Mouse (Mus musculus) olfactory bulb, adult 2 months (tissue): ENCODE results near the gene 1700125H20Rik. TPM values are rescaled to one million over a fixed set of nuclear protein-coding genes. Genes with fewer than 3 reads are reported as not detected.

Experiments used
- H3K27ac ChIP-seq: fragments of 200-500 bp; 2 replicates; pipeline ENCODE4 v1.5.1; 2012; ENCODE audit warnings: low read depth, low read length; ENCODE audit not compliant: insufficient read depth
- H3K4me1 ChIP-seq: fragments of 200-500 bp; 2 replicates; pipeline ENCODE4 v1.6.1; 2012; ENCODE audit warnings: low read length; ENCODE audit not compliant: control insufficient read depth, insufficient read depth
- H3K4me3 ChIP-seq: fragments of 200-500 bp; 2 replicates; pipeline ENCODE4 v1.5.1; 2012; ENCODE audit warnings: mild to moderate bottlenecking, low read depth, low read length, moderate library complexity; ENCODE audit not compliant: insufficient read depth
- CTCF ChIP-seq: fragments of 200-500 bp; IDR thresholded peaks from 2 replicates; pipeline ENCODE4 v1.5.1; 2012; ENCODE audit warnings: low read depth, mild to moderate bottlenecking, low read length, moderate library complexity; ENCODE audit not compliant: insufficient read depth
- POLR2A ChIP-seq: fragments of 200-500 bp; IDR thresholded peaks from 2 replicates; pipeline ENCODE4 v1.6.1; 2012; ENCODE audit warnings: mild to moderate bottlenecking, low read depth, low read length, moderate library complexity; ENCODE audit not compliant: insufficient read depth
- WGBS: fragments of 180-500 bp; shearing (Covaris S2); methylation state at CpG from one replicate; pipeline ENCODE4 v1.1.7; 2018; 5-methylcytosine and 5-hydroxymethylcytosine counted together
- polyA plus RNA-seq: library from polyadenylated mRNA; stranded (reverse); fragments of >200 nt; gene quantifications from 2 replicates; pipeline ENCODE4 v1.2.4, GENCODE M21; 2012; ENCODE audit warnings: low replicate concordance; ENCODE audit not compliant: missing spikeins, insufficient read depth, insufficient read length

Gene 1700125H20Rik
- polyA plus RNA-seq, 1 experiment = not detected

- Histone ChIP-seq H3K4me3 (peak overlapping the region; percentile 47), H3K4me1 (no peaks in the 10 kb centered on the region), H3K27ac (no peak overlapping the region)
- TF ChIP-seq POLR2A (no peak), CTCF (peak; percentile 78)
- WGBS = 4% methylated on average over 20 of the region's 20 CpGs
These were observed 12.5 kb downstream of the 1700125H20Rik start for GRCm38 (mm10) chr11:85182617-85183283.

DNA sequence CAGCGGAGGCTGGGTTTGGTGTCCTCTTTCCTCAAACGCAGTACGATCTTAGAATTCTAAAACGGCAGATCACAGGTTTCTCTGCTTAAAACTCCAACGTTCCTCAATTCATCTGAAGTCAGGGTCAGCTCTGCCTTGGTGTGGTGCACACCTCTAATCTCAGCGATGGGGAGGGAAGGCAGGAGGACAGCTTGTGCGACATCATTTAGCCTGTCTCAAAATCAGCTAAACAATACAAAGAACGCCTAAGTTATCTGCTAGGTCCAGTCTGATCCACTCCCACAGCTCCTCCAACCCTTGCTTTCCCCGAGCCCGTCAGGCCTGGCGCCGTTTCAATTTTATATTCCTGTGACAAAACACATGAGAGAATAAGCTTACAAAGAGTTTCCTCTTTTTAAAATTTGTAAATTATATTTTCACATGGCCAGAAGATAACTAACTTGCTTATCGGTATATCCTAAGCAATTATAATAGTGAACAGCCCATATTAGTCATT lies 13.1 kb downstream of the 1700125H20Rik start:
- TF ChIP-seq CTCF (no peak), POLR2A (no peak)
- no peak overlapping the region for H3K27ac ChIP-seq
- 18% methylated on average over 13 of the region's 13 CpGs for WGBS
- peak overlapping the region; percentile 47 for H3K4me3 ChIP-seq
- H3K4me1 ChIP-seq = no peaks in the 10 kb centered on the region

DNA sequence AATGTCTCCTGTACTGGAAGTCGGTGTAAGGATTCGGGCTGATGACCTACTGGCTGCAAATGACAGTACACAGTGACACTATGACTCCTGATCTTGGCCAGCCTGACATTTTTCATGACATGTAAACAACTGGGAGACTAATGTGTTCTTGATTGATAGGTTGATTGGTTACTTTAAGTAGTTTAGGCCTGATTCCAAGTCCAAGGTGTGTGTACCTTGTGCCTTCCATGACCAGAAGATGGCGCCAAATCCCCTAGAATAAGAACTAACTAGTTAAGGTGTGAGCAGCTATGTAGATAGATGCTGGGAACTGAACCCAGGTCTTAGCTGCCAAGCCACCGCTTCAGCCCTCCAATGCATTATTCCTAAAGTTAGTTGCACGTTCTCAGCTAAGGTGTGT lies 13.9 kb downstream of the 1700125H20Rik start:
- Histone ChIP-seq H3K4me3 (no peak overlapping the region), H3K4me1 (no peaks in the 10 kb centered on the region), H3K27ac (no peak overlapping the region)
- WGBS = 76% methylated on average over 5 of the region's 5 CpGs
- TF ChIP-seq POLR2A (no peak), CTCF (no peak)

DNA sequence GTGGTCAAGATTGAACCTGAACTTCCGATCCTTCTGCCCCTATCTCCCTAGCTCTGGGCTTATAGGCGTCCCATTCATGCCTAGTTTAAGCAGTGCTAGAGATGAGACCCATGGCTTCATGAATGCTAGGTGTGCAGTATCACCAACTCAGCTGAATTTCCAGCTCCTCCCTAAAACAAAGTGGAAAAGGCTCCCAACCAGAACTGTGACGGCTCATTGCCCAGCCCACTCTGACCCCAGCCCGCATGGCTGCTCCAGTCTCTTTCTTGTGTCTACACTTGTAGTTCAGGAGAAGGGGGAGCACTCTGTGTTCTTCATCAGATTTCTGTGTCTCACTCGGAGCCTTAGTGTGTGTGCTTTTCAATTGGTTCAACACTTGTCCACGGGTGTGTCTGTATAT lies 14.6 kb downstream of the 1700125H20Rik start:
- whole genome bisulfite sequencing = 87% methylated on average over 6 of the region's 6 CpGs
- no peak overlapping the region for H3K27ac ChIP-seq
- H3K4me3 ChIP-seq = no peak overlapping the region
- TF ChIP-seq CTCF (no peak), POLR2A (no peak)
- no peaks in the 10 kb centered on the region for H3K4me1 ChIP-seq

GRCm38 (mm10) chr11:85189110-85189509 lies 18.9 kb downstream of the 1700125H20Rik start:
- H3K4me1 ChIP-seq = no peaks in the 10 kb centered on the region
- no peak overlapping the region for H3K27ac ChIP-seq
- TF ChIP-seq POLR2A (no peak), CTCF (no peak)
- H3K4me3 ChIP-seq = no peak overlapping the region
- 93% methylated on average over 4 of the region's 4 CpGs for WGBS

GRCm38 (mm10) chr11:85190741-85191140 lies 20.5 kb downstream of the 1700125H20Rik start:
- no peak overlapping the region for H3K4me3 ChIP-seq
- WGBS = 87% methylated on average over 12 of the region's 12 CpGs
- H3K27ac ChIP-seq = no peak overlapping the region
- H3K4me1 ChIP-seq = no peaks in the 10 kb centered on the region
- TF ChIP-seq CTCF (no peak), POLR2A (no peak)

DNA sequence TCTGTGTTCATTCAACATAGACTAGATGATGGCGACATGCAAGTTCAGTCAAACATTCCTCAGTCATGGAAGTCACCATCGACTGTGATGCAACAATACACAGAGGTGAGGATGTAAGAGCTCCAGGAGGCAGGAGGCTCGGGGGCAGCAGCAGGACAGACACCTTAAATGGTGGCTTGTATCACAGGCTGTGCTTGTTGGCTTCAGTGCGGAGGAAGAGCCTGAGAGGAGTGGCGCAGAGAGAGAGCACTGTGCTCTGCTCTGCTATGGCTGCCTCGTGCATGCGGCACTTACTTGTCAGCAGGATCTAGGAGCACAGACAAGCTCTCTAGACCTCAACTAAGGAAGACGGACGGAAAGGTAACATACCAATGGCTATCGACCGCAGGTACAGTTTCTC lies 24.0 kb downstream of the 1700125H20Rik start:
- WGBS = 93% methylated on average over 11 of the region's 11 CpGs
- TF ChIP-seq POLR2A = no peak
- no peak for TF ChIP-seq CTCF
- Histone ChIP-seq H3K27ac (no peak overlapping the region), H3K4me1 (no peaks in the 10 kb centered on the region), H3K4me3 (no peak overlapping the region)

DNA sequence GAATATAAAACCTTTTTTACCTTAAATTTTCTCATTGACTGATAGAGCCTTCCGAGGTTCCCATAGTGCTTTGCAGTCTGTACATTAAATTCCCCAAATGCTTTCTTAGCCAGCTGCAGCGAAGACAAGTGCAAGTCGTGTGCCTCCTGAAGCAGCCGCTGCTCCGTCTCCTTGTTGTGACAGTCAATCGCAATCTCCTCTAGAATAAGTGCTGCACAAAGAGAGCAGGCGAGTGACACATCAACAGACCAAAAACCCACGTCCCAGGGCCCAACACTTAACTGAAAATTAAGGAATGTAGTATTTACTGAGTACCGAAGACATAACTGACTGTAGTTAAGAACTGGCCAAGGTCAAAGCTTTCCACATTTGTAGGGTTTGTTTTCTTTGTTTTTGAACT lies 25.8 kb downstream of the 1700125H20Rik start:
- WGBS = 75% methylated on average over 9 of the region's 9 CpGs
- H3K27ac ChIP-seq = no peak overlapping the region
- no peak overlapping the region for H3K4me3 ChIP-seq
- TF ChIP-seq CTCF = no peak
- TF ChIP-seq POLR2A = no peak
- no peaks in the 10 kb centered on the region for H3K4me1 ChIP-seq

DNA sequence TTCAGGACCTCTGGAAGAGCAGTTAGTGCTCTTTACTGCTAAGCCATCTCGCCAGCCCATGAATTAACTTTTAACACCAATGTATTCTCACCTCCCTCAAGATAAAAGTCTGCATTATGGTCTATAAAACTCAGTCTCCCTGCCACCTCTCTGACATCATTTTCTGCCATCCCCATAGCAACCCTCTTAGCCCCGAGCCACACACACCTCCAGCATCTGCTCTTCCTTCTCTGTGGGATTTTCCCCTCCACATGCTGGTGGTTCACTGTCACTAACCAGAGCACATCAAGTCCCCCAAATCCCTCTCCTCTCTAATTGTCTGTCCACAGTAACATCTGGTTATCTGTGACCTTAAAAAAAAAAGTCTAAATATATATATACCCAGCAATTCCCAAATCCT lies 28.7 kb downstream of the 1700125H20Rik start:
- WGBS = 66% methylated on average over 2 of the region's 2 CpGs
- no peak overlapping the region for H3K4me3 ChIP-seq

More for the DNA sequence above, 28.7 kb downstream of the 1700125H20Rik start:
- H3K27ac ChIP-seq = no peak overlapping the region
- H3K4me1 ChIP-seq = no peaks in the 10 kb centered on the region
- no peak for TF ChIP-seq POLR2A
